ENCODE assay signal across 27 mouse cellular contexts in the genomic region with DNA sequence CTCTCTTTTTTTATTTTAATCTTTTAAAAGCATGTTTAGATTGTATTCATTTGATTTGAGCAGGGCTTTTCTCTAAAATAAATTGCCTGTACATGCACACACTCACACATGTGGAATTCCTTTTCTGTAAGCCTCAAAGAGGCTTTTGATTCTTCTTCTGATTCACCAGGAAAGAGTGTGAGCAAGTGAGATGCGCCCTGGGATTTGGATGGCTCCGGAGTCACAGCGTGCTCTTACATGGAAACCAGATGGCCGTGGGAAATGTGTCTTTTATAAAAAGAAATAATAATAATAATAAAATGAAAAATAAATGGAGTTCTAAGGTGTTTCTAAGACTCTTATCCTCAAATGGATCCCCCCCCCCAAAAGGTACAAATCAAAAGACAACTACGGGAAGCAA.
DNase-seq lines count a peak whose midpoint lies in the region; ATAC-seq and TF ChIP-seq lines count a peak whose summit lies in the region.
"Had no signal": no experiment of that assay in that cellular context is flagged by ENCODE, and none has a peak within 500 bp of the region (broad histone marks: within the 10 kb centered on the region; RNA-seq: fewer than 3 reads in every experiment).

No protein-coding gene starts in this region.

- H3K9me3 ChIP-seq in lung, embryonic 14.5 days (ENCODE audit: low read depth, low read length), result no peaks in the 10 kb centered on the region
- H3K9me3 ChIP-seq: embryonic facial prominence, embryonic 10.5 days; embryonic facial prominence, embryonic 12.5 days; forebrain, embryonic 10.5 days; forebrain, embryonic 12.5 days; G1E had no signal

- DNase-seq in lung, embryonic 14.5 days, result no peak
- no peak for DNase-seq in lung, adult 18-20 months
- DNase-seq in 3T3-L1 (ENCODE audit: low read depth, low spot score), result peak; percentile 24
- peak; percentile 30 for DNase-seq in Muller cell, postnatal 12 days (ENCODE audit: inconsistent ontology term)
- no peak for DNase-seq in adrenal gland, postnatal 25 days
- DNase-seq in natural killer cell, adult 2 months (ENCODE audit: low spot score in 2 of 2), result no peak
- DNase-seq: adrenal gland, adult 2 months; adrenal gland, postnatal 10 days; adrenal gland, postnatal 36 days; B cell, adult 2 months; cerebellum, adult 11-12 months; cerebellum, adult 2 months; cerebellum, adult 9-10 months; cerebellum, postnatal 10 days; cerebellum, postnatal 25 days had no signal

- H3K4me3 ChIP-seq in lung, embryonic 14.5 days (ENCODE audit: low read depth, low read length), result no peak overlapping the region
- no peak overlapping the region for H3K4me3 ChIP-seq in embryonic fibroblast, embryonic 13.5 days (ENCODE audit: insufficient read depth, low read length)
- H3K4me3 ChIP-seq: embryonic facial prominence, embryonic 10.5 days; embryonic facial prominence, embryonic 12.5 days; erythroblast, embryonic 14.5 days; forebrain, embryonic 10.5 days; forebrain, embryonic 12.5 days had no signal

- TF ChIP-seq POLR2A in embryonic fibroblast, embryonic 13.5 days (IDR thresholded peaks at IDR 0.05; ENCODE audit: low read depth, low read length), result no peak

- ATAC-seq in lung, embryonic 14.5 days (ENCODE audit: insufficient read depth), result peak; percentile 41; the same call in 1 of the 2 replicates
- ATAC-seq: CD4-positive, CD25-positive, alpha-beta regulatory T cell, adult 4 months; forebrain, embryonic 14.5 days; forebrain, embryonic 16.5 days; Patski had no signal

- peaks cover 3% of the 10 kb centered on the region for H3K4me1 ChIP-seq in lung, embryonic 14.5 days (ENCODE audit: insufficient read depth)
- peaks cover 8% of the 10 kb centered on the region for H3K4me1 ChIP-seq in embryonic fibroblast, embryonic 13.5 days (ENCODE audit: control insufficient read depth, insufficient read depth, low read length)
- H3K4me1 ChIP-seq: forebrain, embryonic 12.5 days had no signal

- H3K36me3 ChIP-seq in lung, embryonic 14.5 days (ENCODE audit: insufficient read depth), result no peaks in the 10 kb centered on the region
- H3K36me3 ChIP-seq: embryonic facial prominence, embryonic 10.5 days; embryonic facial prominence, embryonic 12.5 days; forebrain, embryonic 10.5 days; forebrain, embryonic 12.5 days; G1E had no signal

- H3K27ac ChIP-seq in lung, embryonic 14.5 days (ENCODE audit: low read depth), result peak overlapping the region; percentile 61; the same call in 1 of the 2 replicates
- peak overlapping the region; percentile 60 for H3K27ac ChIP-seq in embryonic fibroblast, embryonic 13.5 days (ENCODE audit: insufficient read depth, low read length)
- H3K27ac ChIP-seq: embryonic facial prominence, embryonic 10.5 days; embryonic facial prominence, embryonic 12.5 days; forebrain, embryonic 10.5 days; forebrain, embryonic 12.5 days had no signal

- no peak for TF ChIP-seq CTCF in lung, embryonic 14.5 days (IDR thresholded peaks at IDR 0.05; ENCODE audit: low read depth)
- no peak for TF ChIP-seq CTCF in embryonic fibroblast, embryonic 13.5 days (IDR thresholded peaks at IDR 0.05; ENCODE audit: borderline replicate concordance, insufficient read depth, low read length)

- H3K27me3 ChIP-seq in lung, embryonic 14.5 days (ENCODE audit: insufficient read depth, low read length), result no peaks in the 10 kb centered on the region
- H3K27me3 ChIP-seq: CH12.LX; embryonic facial prominence, embryonic 12.5 days; forebrain, embryonic 12.5 days had no signal

- no peak overlapping the region for H3K9ac ChIP-seq in lung, embryonic 14.5 days
- H3K9ac ChIP-seq: embryonic facial prominence, embryonic 12.5 days; forebrain, embryonic 12.5 days had no signal

- WGBS in lung, embryonic 14.5 days, result 57% methylated on average over 5 of the region's 5 CpGs

- H3K4me2 ChIP-seq in lung, embryonic 14.5 days, result no peak overlapping the region
- H3K4me2 ChIP-seq: embryonic facial prominence, embryonic 12.5 days; forebrain, embryonic 12.5 days had no signal

Comparison
In these comparisons a context has a peak if more than half of its experiments do, and no peak if none do; other contexts are left out.
1. DNase-seq: peak in 3T3-L1 (single experiment) and Muller cell, postnatal 12 days (single experiment); none in lung, embryonic 14.5 days (single experiment), lung, adult 18-20 months (0 of 2), adrenal gland, postnatal 25 days (single experiment) and natural killer cell, adult 2 months (0 of 2).